Mouse (Mus musculus) stomach, postnatal 0 days (tissue): ENCODE measurements around the gene Vwf. TPM values are rescaled to one million over a fixed set of nuclear protein-coding genes. Genes with fewer than 3 reads are reported as not detected.

ENCODE experiments used
- ATAC-seq: fragments of 200-750 bp; cut with Nextera tagmentation; 2 replicates; pipeline ENCODE4 v1.8.0; 2017; ENCODE audit not compliant: low FRiP score, low TSS enrichment
- DNase-seq: peaks from one replicate; pipeline ENCODE4 v3.0.0-alpha.2; 2016; ENCODE audit warnings: low spot score
- H3K27ac ChIP-seq: fragments of 300-500 bp; sonication (generic); replicated peaks from 2 replicates; pipeline ENCODE4 v1.5.1; 2014; ENCODE audit warnings: mild to moderate bottlenecking, control low read depth
- H3K27me3 ChIP-seq: fragments of 300-500 bp; sonication (generic); 2 replicates; pipeline ENCODE4 v1.6.1; 2014; ENCODE audit warnings: low read length; ENCODE audit not compliant: control insufficient read depth, insufficient read depth
- H3K36me3 ChIP-seq: fragments of 300-500 bp; sonication (generic); 2 replicates; pipeline ENCODE4 v1.6.1; 2014; ENCODE audit warnings: low read length, mixed read lengths; ENCODE audit not compliant: control insufficient read depth, insufficient read depth
- H3K4me1 ChIP-seq: fragments of 300-500 bp; sonication (generic); replicated peaks from 2 replicates; pipeline ENCODE4 v1.6.1; 2014; ENCODE audit warnings: antibody characterized with exemption; ENCODE audit not compliant: control insufficient read depth, insufficient read depth
- H3K4me2 ChIP-seq: fragments of 300-500 bp; sonication (generic); replicated peaks from 2 replicates; pipeline ENCODE4 v1.6.1; 2014; ENCODE audit warnings: low read depth, mild to moderate bottlenecking, control low read depth, moderate library complexity
- H3K4me3 ChIP-seq: fragments of 300-500 bp; sonication (generic); 2 replicates; pipeline ENCODE4 v1.5.1; 2014; ENCODE audit warnings: low read depth, low read length, control low read depth
- H3K9ac ChIP-seq: fragments of 300-500 bp; sonication (generic); 2 replicates; pipeline ENCODE4 v1.6.1; 2014; ENCODE audit warnings: mild to moderate bottlenecking, low read length, control low read depth, mixed read lengths
- H3K9me3 ChIP-seq: fragments of 300-500 bp; sonication (generic); 2 replicates; pipeline ENCODE4 v1.6.1; 2016; ENCODE audit warnings: low read length; ENCODE audit not compliant: control insufficient read depth
- CTCF ChIP-seq: IDR thresholded peaks from 2 replicates; pipeline ENCODE4 v1.5.1; 2016; ENCODE audit warnings: antibody characterized with exemption, low read depth, mild to moderate bottlenecking, moderate library complexity
- EP300 ChIP-seq: optimal IDR thresholded peaks from 2 replicates; pipeline ENCODE3; 2016; ENCODE audit warnings: antibody characterized with exemption
- WGBS: fragments of 180-500 bp; shearing (Covaris S2); extraction: QIAGEN DNeasy Blood & Tissue Kit; methylation state at CpG from one replicate; pipeline ENCODE4 v1.1.7; 2014; 5-methylcytosine and 5-hydroxymethylcytosine counted together
- polyA plus RNA-seq: library from polyadenylated mRNA; unstranded; fragments of >200 nt; fragmentation: Nextera tagmentation; extraction: Ambion mirVana; gene quantifications from 2 replicates; pipeline ENCODE4 v1.2.1, GENCODE M21; 2015

Vwf gene
- polyA plus RNA-seq, 1 experiment from 2014 or later, result 7.8 TPM

DNA sequence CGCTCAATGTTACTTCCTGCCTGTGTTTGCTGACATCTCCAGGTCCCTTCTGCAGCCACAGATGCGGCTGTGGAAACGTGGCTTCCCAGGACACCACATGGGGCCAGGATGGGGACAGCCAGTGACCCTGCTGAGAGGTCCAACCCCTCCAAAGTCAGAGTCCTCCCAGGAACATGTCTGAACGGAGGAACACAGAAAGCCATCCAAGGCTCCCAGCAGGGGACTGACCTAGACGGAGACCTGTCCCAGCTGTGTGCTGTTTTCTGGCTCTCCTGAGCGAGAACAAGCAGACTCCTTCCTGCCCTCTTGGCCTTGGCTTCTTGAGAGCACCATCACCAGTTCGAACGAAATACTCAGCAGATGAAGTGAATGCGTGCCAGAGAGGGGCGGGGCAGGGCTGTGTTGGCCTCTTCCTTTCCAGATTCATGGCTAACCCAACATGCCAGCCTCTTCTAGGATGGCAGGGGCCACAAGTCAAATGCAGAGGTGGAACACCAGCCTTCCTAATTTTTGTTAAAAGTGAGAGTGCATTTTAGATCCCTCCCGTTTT is 183.5 kb downstream of the Vwf start:
- H3K4me2 ChIP-seq, result no peak overlapping the region
- DNase-seq (no peak), ATAC-seq (no peak)
- no peaks in the 10 kb centered on the region for H3K4me1 ChIP-seq
- H3K4me3 ChIP-seq, result no peak overlapping the region
- H3K9ac ChIP-seq, result no peak overlapping the region
- no peak overlapping the region for H3K27ac ChIP-seq
- H3K36me3 ChIP-seq, result no peaks in the 10 kb centered on the region
- WGBS, result 68% methylated on average over 11 of the region's 11 CpGs
- TF ChIP-seq CTCF, result no peak
- no peak for TF ChIP-seq EP300
- no peaks in the 10 kb centered on the region for H3K27me3 ChIP-seq
- no peaks in the 10 kb centered on the region for H3K9me3 ChIP-seq

Other genes with a start within 250 kb of the Vwf start
- gene Ltbr, start 232.9 kb upstream of the Vwf start, polyA plus RNA-seq, result 71.5 and 73.0 TPM in 2 replicates
- gene Scnn1a, start 226.1 kb upstream of the Vwf start, polyA plus RNA-seq, result 18.5 and 20.6 TPM in 2 replicates
- gene Tnfrsf1a, start 197.4 kb upstream of the Vwf start, polyA plus RNA-seq, result 75.3 and 77.7 TPM in 2 replicates
- gene Plekhg6, start 166.0 kb upstream of the Vwf start, polyA plus RNA-seq, result 6.3 and 6.7 TPM in 2 replicates
- 487 and 500 TPM in 2 replicates for gene Cd9, start 52.0 kb upstream of the Vwf start, polyA plus RNA-seq
- 0.17 and 0.24 TPM in 2 replicates for gene Ano2, start 143.6 kb downstream of the Vwf start, polyA plus RNA-seq